Mouse (Mus musculus): ENCODE data around the gene Gm40193. TPM values are rescaled to one million over a fixed set of nuclear protein-coding genes. Genes with fewer than 3 reads are reported as not detected.
"Not testable (repeated sequence)": the region's sequence is repeated elsewhere in the genome, so short reads cannot be mapped to it uniquely, and the experiment has no call there.

The Gm40193 gene
- polyA plus RNA-seq, 1 experiment, result not detected

- TF ChIP-seq CTCF (IDR thresholded peaks at IDR 0.05; ENCODE audit: extremely low read depth, insufficient read length, insufficient replicate concordance, low read depth, low read length) (no peak), POLR2A (IDR thresholded peaks at IDR 0.05; ENCODE audit: low read depth, low read length) (no peak)
These were observed 41.1 kb upstream of the Gm40193 start for GRCm38 (mm10) chr11:70573872-70574271.

GRCm38 (mm10) chr11:70572348-70572902, 39.7 kb upstream of the Gm40193 start:
- Histone ChIP-seq H3K4me3 (ENCODE audit: low read depth, low read length) (no peak overlapping the region), H3K27me3 (ENCODE audit: control insufficient read depth, insufficient read depth, low read length) (no peaks in the 10 kb centered on the region), H3K36me3 (ENCODE audit: control insufficient read depth, insufficient read depth, low read length) (no peaks in the 10 kb centered on the region), H3K27ac (ENCODE audit: insufficient read depth, low read depth, low read length) (peak overlapping the region; percentile 74), H3K4me1 (ENCODE audit: control insufficient read depth, insufficient read depth, insufficient read length, low read length) (peaks cover 21% of the 10 kb centered on the region)
- 32% methylated on average over 5 of the region's 5 CpGs for WGBS
- TF ChIP-seq POLR2A (IDR thresholded peaks at IDR 0.05; ENCODE audit: low read depth, low read length) (no peak), CTCF (IDR thresholded peaks at IDR 0.05; ENCODE audit: extremely low read depth, insufficient read length, insufficient replicate concordance, low read depth, low read length) (no peak)

More at GRCm38 (mm10) chr11:70573872-70574271, 41.1 kb upstream of the Gm40193 start:
- Histone ChIP-seq H3K27me3 (ENCODE audit: control insufficient read depth, insufficient read depth, low read length) (no peaks in the 10 kb centered on the region), H3K36me3 (ENCODE audit: control insufficient read depth, insufficient read depth, low read length) (no peaks in the 10 kb centered on the region), H3K4me1 (ENCODE audit: control insufficient read depth, insufficient read depth, insufficient read length, low read length) (peaks cover 32% of the 10 kb centered on the region), H3K4me3 (ENCODE audit: low read depth, low read length) (no peak overlapping the region), H3K27ac (ENCODE audit: insufficient read depth, low read depth, low read length) (no peak overlapping the region)
- WGBS, result 90% methylated on average over 6 of the region's 6 CpGs

DNA sequence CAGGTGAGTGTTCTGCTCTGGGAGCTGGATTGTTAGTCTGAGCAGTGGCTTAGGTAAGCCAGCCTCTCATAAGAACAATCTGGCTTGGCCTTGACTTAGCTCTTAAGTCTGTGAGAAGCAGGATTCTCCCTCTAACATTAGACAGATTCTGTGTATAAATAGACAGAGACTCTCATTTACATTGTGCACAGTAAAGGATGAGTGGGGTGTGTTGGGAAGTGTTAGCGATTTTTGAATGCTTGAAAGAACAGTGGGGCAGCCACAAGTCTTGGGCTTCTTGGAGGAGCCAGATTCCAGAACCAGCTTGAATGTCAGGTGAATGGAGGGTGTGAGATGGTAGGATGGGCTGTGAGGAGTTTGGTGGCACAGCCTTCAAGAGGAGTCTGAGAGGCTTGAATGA, 38.9 kb upstream of the Gm40193 start:
- TF ChIP-seq POLR2A (IDR thresholded peaks at IDR 0.05; ENCODE audit: low read depth, low read length) (no peak), CTCF (IDR thresholded peaks at IDR 0.05; ENCODE audit: extremely low read depth, insufficient read length, insufficient replicate concordance, low read depth, low read length) (no peak)
- Histone ChIP-seq H3K4me1 (ENCODE audit: control insufficient read depth, insufficient read depth, insufficient read length, low read length) (peaks cover 14% of the 10 kb centered on the region), H3K4me3 (ENCODE audit: low read depth, low read length) (no peak overlapping the region), H3K36me3 (ENCODE audit: control insufficient read depth, insufficient read depth, low read length) (no peaks in the 10 kb centered on the region), H3K27me3 (ENCODE audit: control insufficient read depth, insufficient read depth, low read length) (no peaks in the 10 kb centered on the region), H3K27ac (ENCODE audit: insufficient read depth, low read depth, low read length) (peak overlapping the region; percentile 9; the same call in 1 of the 2 replicates)
- 82% methylated on average over 1 of the region's 1 CpGs for WGBS

GRCm38 (mm10) chr11:70570614-70571013, 37.9 kb upstream of the Gm40193 start:
- H3K27ac ChIP-seq (ENCODE audit: insufficient read depth, low read depth, low read length); H3K4me3 ChIP-seq (ENCODE audit: low read depth, low read length); H3K4me1 ChIP-seq (ENCODE audit: control insufficient read depth, insufficient read depth, insufficient read length, low read length); H3K27me3 ChIP-seq (ENCODE audit: control insufficient read depth, insufficient read depth, low read length); H3K36me3 ChIP-seq (ENCODE audit: control insufficient read depth, insufficient read depth, low read length): not testable (repeated sequence)
- whole genome bisulfite sequencing, result 86% methylated on average over 1 of the region's 1 CpGs

- Histone ChIP-seq H3K27me3 (ENCODE audit: control insufficient read depth, insufficient read depth, low read length) (no peaks in the 10 kb centered on the region), H3K4me3 (ENCODE audit: low read depth, low read length) (no peak overlapping the region), H3K4me1 (ENCODE audit: control insufficient read depth, insufficient read depth, insufficient read length, low read length) (peaks cover 7% of the 10 kb centered on the region; the same call in 1 of the 2 replicates), H3K36me3 (ENCODE audit: control insufficient read depth, insufficient read depth, low read length) (no peaks in the 10 kb centered on the region), H3K27ac (ENCODE audit: insufficient read depth, low read depth, low read length) (no peak overlapping the region)
- TF ChIP-seq CTCF (IDR thresholded peaks at IDR 0.05; ENCODE audit: extremely low read depth, insufficient read length, insufficient replicate concordance, low read depth, low read length) (no peak), POLR2A (IDR thresholded peaks at IDR 0.05; ENCODE audit: low read depth, low read length) (no peak)
- 83% methylated on average over 7 of the region's 7 CpGs for WGBS
These were observed 33.8 kb upstream of the Gm40193 start for GRCm38 (mm10) chr11:70566586-70566985.

GRCm38 (mm10) chr11:70564276-70564873, 31.6 kb upstream of the Gm40193 start:
- peak overlapping the region; percentile 58 for H3K27ac ChIP-seq (ENCODE audit: insufficient read depth, low read depth, low read length)
- H3K4me1 ChIP-seq (ENCODE audit: control insufficient read depth, insufficient read depth, insufficient read length, low read length), result peaks cover 7% of the 10 kb centered on the region; the same call in 1 of the 2 replicates
- H3K4me3 ChIP-seq (ENCODE audit: low read depth, low read length), result peak overlapping the region; percentile 75; the same call in 1 of the 2 replicates
- no peak for TF ChIP-seq CTCF (IDR thresholded peaks at IDR 0.05; ENCODE audit: extremely low read depth, insufficient read length, insufficient replicate concordance, low read depth, low read length)
- no peak for TF ChIP-seq POLR2A (IDR thresholded peaks at IDR 0.05; ENCODE audit: low read depth, low read length)
- no peaks in the 10 kb centered on the region for H3K27me3 ChIP-seq (ENCODE audit: control insufficient read depth, insufficient read depth, low read length)
- H3K36me3 ChIP-seq (ENCODE audit: control insufficient read depth, insufficient read depth, low read length), result no peaks in the 10 kb centered on the region
- WGBS, result 11% methylated on average over 4 of the region's 4 CpGs

- Histone ChIP-seq H3K27ac (ENCODE audit: insufficient read depth, low read depth, low read length) (peak overlapping the region; percentile 58), H3K4me3 (ENCODE audit: low read depth, low read length) (peak overlapping the region; percentile 75), H3K4me1 (ENCODE audit: control insufficient read depth, insufficient read depth, insufficient read length, low read length) (peaks cover 7% of the 10 kb centered on the region; the same call in 1 of the 2 replicates), H3K27me3 (ENCODE audit: control insufficient read depth, insufficient read depth, low read length) (no peaks in the 10 kb centered on the region), H3K36me3 (ENCODE audit: control insufficient read depth, insufficient read depth, low read length) (no peaks in the 10 kb centered on the region)
- TF ChIP-seq POLR2A (IDR thresholded peaks at IDR 0.05; ENCODE audit: low read depth, low read length) (no peak), CTCF (IDR thresholded peaks at IDR 0.05; ENCODE audit: extremely low read depth, insufficient read length, insufficient replicate concordance, low read depth, low read length) (no peak)
- 2% methylated on average over 25 of the region's 25 CpGs for WGBS
These were observed 30.9 kb upstream of the Gm40193 start for GRCm38 (mm10) chr11:70563470-70564275.

All from small intestine, adult 2 months (tissue).